Mouse (Mus musculus): Measurements from ENCODE around the gene Olfr1513. TPM values are rescaled to one million over a fixed set of nuclear protein-coding genes. Genes with fewer than 3 reads are reported as not detected.
"Not testable (repeated sequence)": the region's sequence is repeated elsewhere in the genome, so short reads cannot be mapped to it uniquely, and the experiment has no call there.

The Olfr1513 gene
- polyA plus RNA-seq, 1 experiment from 2014 or later: 0.05 TPM

DNA sequence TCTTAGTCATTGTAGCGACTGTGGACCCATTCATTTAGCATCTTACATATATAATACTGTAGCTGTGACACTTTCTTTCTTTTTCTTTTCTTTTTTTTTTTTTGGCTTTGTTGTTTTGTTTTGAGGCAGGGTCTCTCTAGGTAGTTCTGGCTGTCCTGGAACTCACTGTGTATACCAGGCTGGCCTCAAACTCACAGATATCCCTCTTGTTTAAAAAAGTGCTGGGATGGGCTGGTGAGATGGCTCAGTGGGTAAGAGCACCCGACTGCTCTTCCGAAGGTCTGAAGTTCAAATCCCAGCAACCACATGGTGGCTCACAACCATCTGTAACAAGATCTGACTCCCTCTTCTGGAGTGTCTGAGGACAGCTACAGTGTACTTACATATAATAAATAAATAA lies 52.7 kb downstream of the Olfr1513 start:
- not testable (repeated sequence) for H3K9me3 ChIP-seq; H3K27ac ChIP-seq; H3K4me3 ChIP-seq; H3K9ac ChIP-seq; H3K27me3 ChIP-seq; ATAC-seq (ENCODE audit: low FRiP score, low read depth); H3K4me1 ChIP-seq
- 92% methylated on average over 3 of the region's 3 CpGs for WGBS
- Histone ChIP-seq H3K36me3 (peaks cover 18% of the 10 kb centered on the region), H3K4me2 (replicated peaks) (peak overlapping the region; percentile 81; the same call in 1 of the 2 replicates)

Other genes with a start within 250 kb of the Olfr1513 start
- 90.3 and 90.4 TPM in 2 replicates for gene Rpgrip1, start 245.7 kb downstream of the Olfr1513 start, polyA plus RNA-seq (2015; fragmentation: Nextera tagmentation; extraction: Ambion mirVana)
- gene Supt16, start 159.0 kb downstream of the Olfr1513 start, polyA plus RNA-seq (2015; fragmentation: Nextera tagmentation; extraction: Ambion mirVana): 72.3 and 74.0 TPM in 2 replicates
- 36.6 and 50.3 TPM in 2 replicates for gene Chd8, start 98.6 kb downstream of the Olfr1513 start, polyA plus RNA-seq (2015; fragmentation: Nextera tagmentation; extraction: Ambion mirVana)
- 47.9 and 48.2 TPM in 2 replicates for gene Tox4, start 77.3 kb downstream of the Olfr1513 start, polyA plus RNA-seq (2015; fragmentation: Nextera tagmentation; extraction: Ambion mirVana)
- 25.9 and 30.4 TPM in 2 replicates for gene Rab2b, start 76.9 kb downstream of the Olfr1513 start, polyA plus RNA-seq (2015; fragmentation: Nextera tagmentation; extraction: Ambion mirVana)
- 49.3 and 51.2 TPM in 2 replicates for gene Mettl3, start 51.3 kb downstream of the Olfr1513 start, polyA plus RNA-seq (2015; fragmentation: Nextera tagmentation; extraction: Ambion mirVana)
- 24.3 and 27.0 TPM in 2 replicates for gene Sall2, start 27.6 kb downstream of the Olfr1513 start, polyA plus RNA-seq (2015; fragmentation: Nextera tagmentation; extraction: Ambion mirVana)
- gene Olfr1512, start 22.8 kb upstream of the Olfr1513 start, polyA plus RNA-seq (2015; fragmentation: Nextera tagmentation; extraction: Ambion mirVana): not detected in 2 replicates
- gene Olfr1511, start 41.0 kb upstream of the Olfr1513 start, polyA plus RNA-seq (2015; fragmentation: Nextera tagmentation; extraction: Ambion mirVana): not detected in 2 replicates
- gene Olfr1510, start 58.0 kb upstream of the Olfr1513 start, polyA plus RNA-seq (2015; fragmentation: Nextera tagmentation; extraction: Ambion mirVana): not detected in 2 replicates
- not detected in 2 replicates for gene Olfr1509, start 86.6 kb upstream of the Olfr1513 start, polyA plus RNA-seq (2015; fragmentation: Nextera tagmentation; extraction: Ambion mirVana)
- not detected in 2 replicates for gene Olfr1508, start 111.1 kb upstream of the Olfr1513 start, polyA plus RNA-seq (2015; fragmentation: Nextera tagmentation; extraction: Ambion mirVana)
- not detected in 2 replicates for gene Olfr1507, start 139.3 kb upstream of the Olfr1513 start, polyA plus RNA-seq (2015; fragmentation: Nextera tagmentation; extraction: Ambion mirVana)

Measured in limb, embryonic 13.5 days (tissue).